Mouse (Mus musculus) kidney, adult 18-20 months (tissue): ENCODE data around the gene Tmem266.

Experiments
- DNase-seq: peaks from one replicate; pipeline ENCODE4 v3.0.0; 2021

Gene Tmem266

GRCm38 (mm10) chr9:55326515-55327233 lies at the start of gene Tmem266, which contains the start of gene Nrg4:
Gene Tmem266 (plus strand): TSS chr9:55326913.
Gene Nrg4 (minus strand): TSS chr9:55326844.
- DNase-seq = peak; percentile 79

DNA sequence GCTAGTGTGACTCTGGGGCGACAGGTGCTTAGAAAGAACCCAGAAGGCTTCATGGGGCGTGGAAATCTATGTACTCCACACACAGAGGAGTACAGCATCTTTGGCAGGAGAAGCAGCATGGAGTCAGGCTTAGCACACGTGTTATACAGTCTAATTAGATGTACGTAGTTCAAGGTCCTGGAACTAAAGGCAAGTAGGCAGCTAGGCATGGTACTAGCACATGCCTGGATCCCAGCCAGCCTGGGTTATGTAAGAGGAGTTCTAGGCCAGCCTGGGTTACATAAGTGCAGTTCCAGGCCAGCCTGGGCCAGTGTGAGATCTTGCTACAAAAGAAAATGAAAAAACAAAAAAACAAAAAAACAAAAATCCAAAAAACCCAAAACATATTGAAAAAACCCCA lies 49.2 kb upstream of the Tmem266 start:
- peak; percentile 78 for DNase-seq

DNA sequence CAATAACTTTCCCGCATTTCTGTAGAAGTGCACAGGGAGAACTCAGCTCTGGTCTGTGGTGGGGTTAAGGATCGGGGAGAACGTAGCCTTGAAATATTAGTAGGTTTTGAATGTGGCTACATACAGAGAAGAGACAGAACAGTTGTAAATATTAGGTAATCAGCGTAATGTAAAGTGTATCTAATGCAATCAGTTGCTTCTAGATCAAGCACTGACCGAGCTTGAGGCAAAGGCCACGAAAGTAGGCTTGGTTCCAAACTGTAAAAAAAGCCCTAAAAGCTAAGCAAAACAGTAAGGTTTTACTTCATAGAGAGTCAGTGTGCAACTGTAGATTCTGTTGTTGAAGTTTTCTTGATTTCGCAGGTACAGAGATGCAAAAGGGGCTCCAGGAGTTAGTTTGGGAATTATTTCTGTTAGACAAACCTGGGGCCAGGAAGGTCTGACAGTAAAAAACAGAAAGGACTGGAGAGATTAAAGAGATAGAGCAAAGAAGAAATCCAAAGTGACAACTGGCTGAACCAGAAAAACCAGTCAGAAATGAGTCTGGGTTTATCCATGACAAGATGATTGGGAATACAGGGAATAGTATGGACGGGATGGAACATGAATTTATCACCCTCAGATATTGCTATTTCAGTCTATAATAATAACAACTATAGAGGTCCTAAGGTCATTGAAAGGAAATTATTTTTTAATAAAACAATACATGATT lies 47.4 kb upstream of the Tmem266 start:
- no peak for DNase-seq

GRCm38 (mm10) chr9:55283516-55283915 lies 43.2 kb upstream of the Tmem266 start:
- DNase-seq = peak; percentile 40

- no peak for DNase-seq
Observed at GRCm38 (mm10) chr9:55285197-55285596, 41.5 kb upstream of the Tmem266 start.

DNA sequence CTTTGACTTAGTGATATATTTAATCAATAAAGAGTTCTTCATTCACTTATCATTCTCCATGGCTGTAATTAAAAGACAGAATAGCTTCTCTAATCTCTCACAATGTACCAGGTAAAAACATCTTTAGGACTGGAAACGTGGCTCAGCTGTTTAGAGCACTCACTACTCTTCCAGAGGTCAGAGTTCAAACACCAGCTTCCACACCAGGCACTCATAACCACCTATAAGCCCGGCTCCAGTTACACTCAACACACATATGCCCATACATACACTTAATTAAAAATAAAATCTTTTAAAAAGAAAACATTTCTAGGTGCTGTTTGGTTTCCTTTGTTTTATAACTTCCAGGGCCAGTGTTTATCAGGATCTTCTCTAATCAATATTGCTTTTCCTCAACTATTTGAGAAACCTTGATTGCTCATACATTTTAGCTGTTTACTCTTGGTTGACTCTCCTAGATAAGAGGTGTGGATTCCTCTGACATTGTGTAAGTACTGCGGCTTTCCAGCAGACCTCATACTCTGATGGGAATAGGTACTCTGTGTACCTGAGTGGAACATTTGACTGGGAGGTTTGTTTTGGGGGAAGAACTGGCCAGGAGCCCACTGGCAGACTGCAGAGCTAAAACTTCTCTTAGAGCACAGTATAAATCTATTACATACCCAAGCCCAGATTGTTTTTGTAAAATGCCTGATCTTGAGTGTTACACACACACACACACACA lies 37.1 kb upstream of the Tmem266 start:
- DNase-seq = no peak

DNA sequence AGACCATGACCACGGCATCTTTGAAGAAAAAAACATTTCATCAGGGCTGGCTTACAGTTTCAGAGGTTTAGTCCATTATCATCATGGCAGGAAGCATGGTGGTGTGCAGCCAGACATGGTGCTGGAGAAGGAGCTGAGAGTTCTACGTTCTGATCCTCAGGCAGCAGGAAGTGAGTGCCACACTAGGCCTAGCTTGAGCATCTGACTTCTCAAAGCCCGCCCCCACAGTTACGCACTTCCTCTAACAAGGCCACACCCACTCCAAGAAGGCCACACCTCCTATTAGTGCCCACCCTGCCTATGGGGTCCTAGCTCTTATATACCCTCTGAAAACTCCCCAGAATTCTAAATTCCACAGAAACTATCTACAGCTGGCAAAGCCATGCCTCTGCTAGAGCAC lies 34.7 kb upstream of the Tmem266 start:
- DNase-seq = no peak

GRCm38 (mm10) chr9:55296221-55296620 lies 30.5 kb upstream of the Tmem266 start:
- DNase-seq = no peak

DNA sequence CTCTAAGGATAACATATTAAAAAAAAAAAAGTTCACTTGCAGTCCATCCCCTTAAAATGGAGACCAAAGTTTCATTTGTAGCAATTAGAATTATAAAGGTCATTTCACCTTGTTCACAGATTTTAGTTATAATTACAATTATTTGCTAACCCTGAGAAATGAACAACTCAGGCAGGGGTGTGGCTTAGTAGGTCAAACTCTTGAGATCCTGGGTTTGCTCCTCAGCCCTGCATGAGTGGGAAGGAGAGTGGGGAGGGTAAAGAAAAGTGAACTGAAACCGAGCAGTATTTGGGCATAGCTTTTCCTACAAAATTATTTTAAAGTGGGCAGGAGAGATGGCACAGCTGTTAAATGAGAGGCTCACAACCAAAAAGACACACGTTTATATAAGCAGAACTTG lies 19.6 kb upstream of the Tmem266 start:
- DNase-seq = no peak

GRCm38 (mm10) chr9:55307557-55307956 lies 19.2 kb upstream of the Tmem266 start:
- no peak for DNase-seq

DNA sequence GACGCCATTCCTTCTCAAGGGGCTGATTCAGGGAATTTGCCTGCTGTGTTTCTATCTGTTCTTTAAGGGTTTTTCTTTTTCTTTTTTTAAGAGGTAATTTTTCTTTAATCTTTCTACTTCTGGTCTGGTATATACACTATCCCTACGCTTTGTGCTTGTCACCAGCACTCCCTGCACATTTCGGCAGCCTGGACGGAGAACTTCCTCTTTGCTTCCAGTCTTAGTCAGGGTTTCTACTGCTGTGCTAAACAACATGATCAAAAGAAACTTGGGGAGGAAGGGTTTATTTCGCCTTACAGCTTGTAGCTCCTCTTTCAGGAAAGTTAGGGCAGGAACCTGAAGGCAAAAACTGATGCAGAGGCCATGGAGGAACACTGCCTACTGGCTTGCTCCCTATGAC lies 18.3 kb upstream of the Tmem266 start:
- no peak for DNase-seq

DNA sequence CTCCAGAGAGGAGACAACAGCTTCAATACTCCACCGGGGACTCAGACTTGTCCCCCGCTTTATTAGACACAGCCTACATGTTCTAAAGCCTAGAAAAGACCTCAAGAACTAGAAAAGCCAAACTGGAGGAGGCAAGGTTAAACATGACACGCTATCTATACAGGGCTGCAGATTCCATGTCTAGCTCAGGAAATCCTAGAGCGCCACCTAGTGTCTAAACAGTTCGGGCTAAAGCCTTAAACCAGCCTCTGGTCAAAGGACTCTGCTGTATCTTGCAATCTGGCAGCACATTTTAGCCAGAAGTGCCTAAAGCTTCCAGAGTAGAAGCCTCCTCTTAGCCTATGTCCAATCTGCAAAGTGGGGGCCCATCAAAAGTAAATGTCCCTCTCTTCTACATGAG lies 15.2 kb upstream of the Tmem266 start:
- DNase-seq = peak; percentile 63

GRCm38 (mm10) chr9:55313619-55314261 lies 13.0 kb upstream of the Tmem266 start:
- no peak for DNase-seq

GRCm38 (mm10) chr9:55322641-55323040 lies 4.1 kb upstream of the Tmem266 start:
- DNase-seq = no peak

DNA sequence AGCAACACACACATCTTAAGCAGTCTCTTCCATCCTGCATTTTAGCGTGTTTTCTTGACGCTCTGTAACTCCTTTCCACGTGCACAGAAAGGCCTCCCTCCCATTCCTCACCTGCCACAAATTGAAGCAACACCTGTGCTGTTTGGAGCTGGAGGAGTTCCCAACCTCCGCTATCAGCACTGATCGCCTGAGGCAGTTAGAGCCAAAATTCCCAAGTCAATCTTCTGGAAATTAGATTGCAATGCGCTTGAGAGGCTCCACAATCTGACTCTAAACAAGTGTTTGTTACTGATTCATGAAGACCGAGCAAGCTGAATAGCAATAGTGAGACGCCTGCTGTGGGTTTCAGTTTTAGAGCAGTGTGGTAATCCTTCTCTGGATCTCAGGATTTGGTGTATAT lies 2.6 kb upstream of the Tmem266 start:
- DNase-seq = no peak

- DNase-seq = no peak
Observed at GRCm38 (mm10) chr9:55324516-55324915, 2.2 kb upstream of the Tmem266 start.

DNA sequence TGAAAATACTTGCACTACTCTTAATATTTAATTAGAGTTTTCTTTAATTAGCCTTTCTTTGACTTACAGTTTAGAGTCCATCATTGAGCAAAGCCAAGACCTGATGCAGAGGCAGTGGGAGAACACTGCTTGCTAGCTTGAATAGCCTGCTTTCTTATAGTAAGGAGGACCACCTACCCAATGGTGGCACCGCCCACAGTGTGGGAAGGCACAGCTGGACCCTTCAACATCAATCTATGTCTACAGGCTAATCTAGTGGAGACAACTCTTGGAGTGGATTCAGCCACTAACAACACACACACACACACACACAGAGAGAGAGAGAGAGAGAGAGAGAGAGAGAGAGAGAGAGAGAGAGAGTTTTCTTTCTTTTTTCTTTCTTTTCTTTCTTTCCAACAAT lies 1.7 kb upstream of the Tmem266 start:
- DNase-seq = no peak

- DNase-seq = no peak
Observed at GRCm38 (mm10) chr9:55325564-55326514, 874 bp upstream of the Tmem266 start.

DNA sequence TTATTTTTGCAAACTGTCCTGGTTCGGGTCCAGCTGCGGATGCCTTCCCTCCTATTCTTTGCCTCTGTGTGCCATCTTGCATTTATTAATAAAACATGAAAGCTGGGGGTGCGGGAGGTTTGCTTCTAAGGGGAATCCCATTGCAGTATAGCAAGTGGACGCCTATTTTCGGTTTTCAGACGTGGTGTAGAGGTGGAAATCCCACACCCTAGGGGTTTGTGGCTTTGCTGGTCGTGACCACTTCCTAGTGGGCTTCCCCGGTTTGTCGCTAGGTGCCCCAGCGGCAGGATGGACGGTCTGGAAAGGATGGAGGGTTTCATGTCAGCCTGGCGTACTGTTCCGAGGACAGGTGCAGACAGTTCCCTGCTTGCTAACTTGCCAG lies 512 bp downstream of the Tmem266 start:
- no peak for DNase-seq

DNA sequence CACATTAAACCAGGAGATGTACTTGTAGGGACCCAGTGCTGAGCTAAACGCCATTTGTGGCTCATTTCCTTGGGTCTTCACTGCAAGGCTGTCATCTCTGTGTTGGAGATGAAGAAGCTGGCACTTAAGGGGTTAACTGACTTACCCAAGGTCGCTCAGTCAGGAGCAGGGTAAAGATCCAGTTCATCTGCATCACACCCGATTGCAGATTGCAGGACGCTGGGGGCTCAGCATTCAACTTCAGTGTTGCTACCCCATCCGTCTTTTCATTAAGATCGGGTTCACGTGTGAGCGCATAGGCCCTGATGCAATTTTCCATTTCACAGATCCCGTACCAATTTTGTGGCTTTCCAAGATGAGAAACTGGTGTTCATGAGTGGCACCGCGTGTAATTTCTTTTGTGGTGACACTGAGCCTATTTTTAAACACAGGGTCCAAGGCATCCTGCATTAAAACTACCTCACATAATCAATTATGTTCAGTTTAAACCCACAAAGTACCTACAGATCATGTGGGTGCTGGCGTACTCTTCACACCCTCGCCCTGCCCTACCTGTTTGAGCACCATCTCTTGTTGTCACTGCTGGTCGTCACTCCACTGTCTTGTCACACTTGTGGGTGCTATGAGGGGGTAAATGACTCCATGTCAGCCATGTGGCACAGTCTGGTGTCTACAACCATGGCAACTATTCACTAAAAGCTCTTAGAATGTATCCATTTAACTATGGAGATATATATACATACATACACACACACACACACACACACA lies 1.6 kb downstream of the Tmem266 start:
- DNase-seq = no peak

- no peak for DNase-seq
Observed at GRCm38 (mm10) chr9:55329401-55329800, 2.7 kb downstream of the Tmem266 start.
